Mouse (Mus musculus): ENCODE data around the gene Pnmal1. TPM values are rescaled to one million over a fixed set of nuclear protein-coding genes. Genes with fewer than 3 reads are reported as not detected.

The Pnmal1 gene
- 1.6 TPM for polyA plus RNA-seq (2014; fragmentation: Illumina TruSeq; extraction: RNeasy Lipid Tissue Mini Kit (QIAGEN cat#74804))

GRCm38 (mm10) chr7:16959539-16960187 lies at the start of gene Pnmal1:
Gene Pnmal1, plus strand, starts transcription at chr7:16959679.

GRCm38 (mm10) chr7:16924037-16924834 lies 35.2 kb upstream of the Pnmal1 start, which contains the start of gene Calm3:
Gene Calm3, minus strand, starts transcription at chr7:16924114.

DNA sequence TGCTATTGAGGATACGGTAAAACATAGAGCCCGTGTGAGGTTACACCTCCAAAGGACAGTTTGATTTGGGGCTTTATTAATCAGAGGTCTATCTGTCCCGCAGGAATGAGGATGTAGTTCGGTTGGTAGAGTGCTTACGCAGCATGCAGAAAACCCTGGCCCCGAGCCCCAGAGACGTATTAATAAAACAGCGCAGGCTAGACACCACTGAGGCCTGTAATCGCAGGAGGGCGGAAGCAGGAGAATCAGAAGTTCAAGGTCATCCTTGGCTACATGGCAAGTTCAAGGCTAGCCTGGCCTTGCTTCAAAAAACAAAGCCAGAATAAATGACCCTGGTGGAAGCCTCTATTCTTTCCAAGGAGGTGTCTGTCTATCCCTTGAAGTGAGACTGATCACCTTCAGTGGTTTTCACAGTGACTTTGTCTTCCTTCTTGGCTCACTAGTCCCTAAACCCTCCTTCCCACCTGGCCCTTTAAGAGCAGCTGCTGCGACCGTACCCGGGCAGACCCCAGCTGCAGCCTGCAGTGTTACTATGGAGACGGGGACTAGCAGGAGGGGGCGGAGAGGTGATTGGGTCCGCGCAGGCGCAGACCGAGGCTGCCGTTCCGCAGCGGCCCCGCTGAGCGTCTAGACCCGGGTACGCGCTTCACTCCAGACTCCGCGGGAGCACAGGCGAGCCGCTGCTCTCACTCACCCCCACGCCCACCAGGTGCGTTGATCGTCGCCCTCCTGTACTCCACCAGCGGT lies 15.2 kb upstream of the Pnmal1 start, which contains the start of gene Pnmal2:
TSS of gene Pnmal2 (plus strand) at position 622 of the 747 bp plus-strand sequence.

DNA sequence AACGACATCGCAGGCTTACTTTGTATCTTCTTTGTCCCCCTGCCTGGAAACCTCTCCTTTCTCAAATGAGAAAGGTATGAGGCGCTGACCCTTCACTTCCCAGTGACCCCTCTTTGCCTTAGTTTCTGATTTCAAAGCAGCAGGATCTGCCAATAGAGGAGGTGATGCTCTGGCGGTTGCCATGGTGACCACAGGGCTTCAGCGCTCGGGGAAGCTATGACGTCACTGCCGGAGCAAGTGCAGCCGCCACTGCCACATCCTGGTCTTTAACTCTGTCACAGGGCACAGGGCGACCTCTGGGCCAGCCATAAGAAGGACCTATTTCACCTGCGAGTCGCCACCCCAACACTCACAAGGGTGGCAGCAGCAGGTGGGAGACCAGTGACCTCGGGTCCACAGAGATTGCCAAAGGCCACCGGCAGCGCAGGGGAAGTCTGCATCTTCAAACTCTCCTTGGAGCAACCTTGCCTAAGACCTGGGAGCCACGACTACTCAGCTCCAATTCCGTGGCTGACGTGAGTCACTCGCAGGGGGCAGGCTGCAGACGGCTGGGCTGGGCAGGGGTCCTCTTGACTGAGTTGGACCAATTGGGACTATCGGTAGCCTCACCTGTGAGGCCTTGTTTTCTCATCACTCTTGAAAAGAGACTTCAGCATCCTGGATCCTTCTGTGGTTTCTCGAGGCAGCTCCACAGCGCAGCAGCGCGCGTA lies 23.5 kb downstream of the Pnmal1 start, which contains the start of gene Gm42372:
TSS of gene Gm42372 (plus strand) at position 228 of the 710 bp plus-strand sequence.

DNA sequence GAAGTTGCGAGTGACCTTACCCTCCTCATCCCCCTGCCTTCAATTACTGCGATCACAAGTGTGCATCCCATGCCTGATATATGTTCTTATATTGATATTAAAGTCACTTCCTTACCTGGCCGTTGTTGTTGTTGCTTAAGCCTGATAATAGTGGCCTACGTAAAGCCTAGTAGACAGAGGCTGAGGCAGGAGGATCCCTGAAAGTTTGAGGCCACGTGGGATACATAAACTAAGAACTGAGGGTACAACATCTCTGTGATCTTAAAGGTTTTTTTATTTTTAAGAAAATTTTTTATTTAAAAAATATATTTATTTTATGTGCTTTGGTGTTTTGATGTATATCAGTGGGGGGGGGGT lies 33.0 kb downstream of the Pnmal1 start, which contains the start of gene Ccdc8:
TSS of gene Ccdc8 (plus strand) at position 258 of the 357 bp plus-strand sequence.

Other genes starting within 250 kb of the Pnmal1 start
- not detected for gene Ceacam9, start 237.8 kb upstream of the Pnmal1 start, polyA plus RNA-seq (2014; fragmentation: Illumina TruSeq; extraction: RNeasy Lipid Tissue Mini Kit (QIAGEN cat#74804))
- gene Ap2s1, start 221.3 kb upstream of the Pnmal1 start, polyA plus RNA-seq (2014; fragmentation: Illumina TruSeq; extraction: RNeasy Lipid Tissue Mini Kit (QIAGEN cat#74804)) = 64.2 TPM
- gene Slc1a5, start 178.3 kb upstream of the Pnmal1 start, polyA plus RNA-seq (2014; fragmentation: Illumina TruSeq; extraction: RNeasy Lipid Tissue Mini Kit (QIAGEN cat#74804)) = 7.4 TPM
- gene Strn4, start 143.8 kb upstream of the Pnmal1 start, polyA plus RNA-seq (2014; fragmentation: Illumina TruSeq; extraction: RNeasy Lipid Tissue Mini Kit (QIAGEN cat#74804)) = 27.4 TPM
- gene Fkrp, start 142.9 kb upstream of the Pnmal1 start, polyA plus RNA-seq (2014; fragmentation: Illumina TruSeq; extraction: RNeasy Lipid Tissue Mini Kit (QIAGEN cat#74804)) = 7.8 TPM
- 0.46 TPM for gene Prkd2, start 116.8 kb upstream of the Pnmal1 start, polyA plus RNA-seq (2014; fragmentation: Illumina TruSeq; extraction: RNeasy Lipid Tissue Mini Kit (QIAGEN cat#74804))
- 3.2 TPM for gene Dact3, start 84.4 kb upstream of the Pnmal1 start, polyA plus RNA-seq (2014; fragmentation: Illumina TruSeq; extraction: RNeasy Lipid Tissue Mini Kit (QIAGEN cat#74804))
- 0.57 TPM for gene Gng8, start 67.9 kb upstream of the Pnmal1 start, polyA plus RNA-seq (2014; fragmentation: Illumina TruSeq; extraction: RNeasy Lipid Tissue Mini Kit (QIAGEN cat#74804))
- 1.7 TPM for gene Ptgir, start 53.2 kb upstream of the Pnmal1 start, polyA plus RNA-seq (2014; fragmentation: Illumina TruSeq; extraction: RNeasy Lipid Tissue Mini Kit (QIAGEN cat#74804))
- gene Calm3, start 35.6 kb upstream of the Pnmal1 start, polyA plus RNA-seq (2014; fragmentation: Illumina TruSeq; extraction: RNeasy Lipid Tissue Mini Kit (QIAGEN cat#74804)) = 30.5 TPM
- gene Pnmal2, start 15.0 kb upstream of the Pnmal1 start, polyA plus RNA-seq (2014; fragmentation: Illumina TruSeq; extraction: RNeasy Lipid Tissue Mini Kit (QIAGEN cat#74804)) = 4.2 TPM
- not detected for gene Gm42372, start 23.4 kb downstream of the Pnmal1 start, polyA plus RNA-seq (2014; fragmentation: Illumina TruSeq; extraction: RNeasy Lipid Tissue Mini Kit (QIAGEN cat#74804))
- gene Ccdc8, start 33.0 kb downstream of the Pnmal1 start, polyA plus RNA-seq (2014; fragmentation: Illumina TruSeq; extraction: RNeasy Lipid Tissue Mini Kit (QIAGEN cat#74804)) = 8.7 TPM
- gene Ppp5c, start 68.2 kb downstream of the Pnmal1 start, polyA plus RNA-seq (2014; fragmentation: Illumina TruSeq; extraction: RNeasy Lipid Tissue Mini Kit (QIAGEN cat#74804)) = 7.8 TPM
- gene Hif3a, start 102.7 kb downstream of the Pnmal1 start, polyA plus RNA-seq (2014; fragmentation: Illumina TruSeq; extraction: RNeasy Lipid Tissue Mini Kit (QIAGEN cat#74804)) = 1.7 TPM
- not detected for gene Psg16, start 114.4 kb downstream of the Pnmal1 start, polyA plus RNA-seq (2014; fragmentation: Illumina TruSeq; extraction: RNeasy Lipid Tissue Mini Kit (QIAGEN cat#74804))
- gene Ceacam3, start 190.6 kb downstream of the Pnmal1 start, polyA plus RNA-seq (2014; fragmentation: Illumina TruSeq; extraction: RNeasy Lipid Tissue Mini Kit (QIAGEN cat#74804)) = not detected
- gene Psg29, start 243.8 kb downstream of the Pnmal1 start, polyA plus RNA-seq (2014; fragmentation: Illumina TruSeq; extraction: RNeasy Lipid Tissue Mini Kit (QIAGEN cat#74804)) = not detected

All from ovary, adult 10 weeks (tissue).